Mouse (Mus musculus) B cell, adult 67 days (primary cell): Measurements from ENCODE around the gene Chic1. TPM values are rescaled to one million over a fixed set of nuclear protein-coding genes. Genes with fewer than 3 reads are reported as not detected.

Experiments
- total RNA-seq, 2 experiments: library from RNA; stranded (reverse); gene quantifications; 4 replicates each; pipeline ENCODE4 v1.2.4; 2023

Chic1 gene
- total RNA-seq: 1 to 10 TPM; 1.6 to 2.6 TPM

DNA sequence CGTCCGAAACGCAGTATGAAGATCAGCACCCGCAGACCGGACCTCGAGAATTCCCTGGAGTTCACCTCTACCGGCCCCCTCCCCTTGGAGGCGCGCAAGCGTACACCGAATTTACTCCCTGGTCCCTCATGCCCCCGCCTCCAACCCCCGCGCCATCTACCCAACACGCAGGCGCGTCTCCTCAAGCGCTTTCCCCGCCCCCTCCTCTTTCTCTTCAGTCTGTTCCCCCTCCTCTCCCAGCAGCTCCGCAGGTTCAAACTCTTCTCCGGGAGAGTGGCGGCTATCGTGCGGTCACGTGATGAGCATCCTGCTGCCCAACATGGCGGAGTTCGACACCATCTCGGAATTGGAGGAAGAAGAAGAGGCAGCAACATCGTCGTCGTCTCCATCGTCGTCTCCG lies at the start of gene Chic1:
Gene Chic1 (plus strand): TSS at position 190 of the 400 bp plus-strand sequence.

DNA sequence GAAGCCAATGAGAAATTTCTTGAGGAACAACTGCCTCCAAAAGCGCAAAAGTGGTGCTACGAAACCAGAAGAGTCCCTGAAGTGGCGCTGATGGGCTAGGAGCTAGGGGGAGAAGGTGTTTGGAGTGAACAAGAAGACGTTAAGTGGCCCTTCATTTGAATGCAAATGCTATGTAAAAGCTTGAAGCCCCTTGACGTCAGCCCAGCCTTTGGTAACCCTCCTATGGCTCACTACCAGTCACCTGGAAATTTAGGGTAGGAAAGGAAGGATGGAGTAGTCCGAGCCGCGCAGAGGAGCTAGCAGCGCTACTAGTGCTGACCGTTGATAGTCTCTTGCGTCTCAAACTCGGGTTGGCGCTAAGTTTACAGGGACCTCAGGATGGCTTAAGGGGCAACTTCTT lies 35.1 kb upstream of the Chic1 start, which contains the start of gene Cdx4:
Gene Cdx4 (plus strand): TSS at position 253 of the 400 bp plus-strand sequence.

DNA sequence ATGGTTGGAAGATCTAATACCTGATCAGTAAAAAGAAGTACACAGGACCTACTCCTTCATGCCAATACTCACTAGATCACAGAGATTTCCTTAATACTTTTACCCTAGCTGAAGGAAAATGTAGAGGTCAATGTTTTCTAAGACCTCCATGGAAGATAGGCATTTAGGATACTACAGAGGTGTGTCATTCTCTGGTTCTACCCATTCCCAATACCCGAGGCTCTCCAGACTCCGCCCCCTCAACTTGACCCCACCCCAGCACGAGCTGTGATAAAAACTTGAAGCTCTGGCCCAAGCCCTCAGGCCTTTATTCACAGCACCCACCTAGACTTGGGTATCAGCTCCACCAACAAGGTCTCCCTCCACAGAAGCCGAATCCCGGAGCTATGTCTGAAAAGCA lies 57.9 kb downstream of the Chic1 start, which contains the start of gene Tsx:
Gene Tsx (plus strand): TSS at position 301 of the 400 bp plus-strand sequence.

DNA sequence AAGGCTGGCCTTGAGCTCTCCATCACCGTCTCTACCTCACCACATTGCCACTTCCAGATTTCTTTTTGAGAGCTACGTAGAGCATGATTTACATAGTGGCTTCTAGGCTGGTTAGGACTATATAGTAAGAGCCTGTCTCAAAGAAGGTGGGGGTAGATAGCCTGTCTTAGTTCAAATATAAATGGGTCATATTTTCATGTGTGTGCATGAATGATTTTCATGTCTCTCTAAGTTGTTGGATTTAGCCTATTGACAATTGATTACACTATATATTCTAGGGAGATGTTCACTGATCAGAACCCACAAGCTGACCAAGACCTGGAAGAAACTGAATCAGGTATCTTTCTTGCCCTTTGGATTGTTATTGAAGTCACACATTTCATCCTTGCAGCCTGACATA lies 65.4 kb downstream of the Chic1 start, which contains the start of gene Gm26992:
Gene Gm26992 (plus strand): TSS at position 301 of the 400 bp plus-strand sequence.

Other genes starting within 250 kb of the Chic1 start
- not detected for gene Nap1l2, start 169.8 kb upstream of the Chic1 start, total RNA-seq
- not detected for gene Cdx4, start 35.1 kb upstream of the Chic1 start, total RNA-seq
- gene Tsx, start 58.0 kb downstream of the Chic1 start, total RNA-seq: not detected
- not detected for gene Gm26992, start 65.5 kb downstream of the Chic1 start, total RNA-seq